Mouse (Mus musculus): ENCODE results near the gene Coro1a. TPM values are rescaled to one million over a fixed set of nuclear protein-coding genes. Genes with fewer than 3 reads are reported as not detected.

Gene Coro1a
- polyA plus RNA-seq, 1 experiment from 2014 or later: 97.2 TPM

GRCm38 (mm10) chr7:126701559-126702357, 5.8 kb downstream of the Coro1a start:
- H3K9ac ChIP-seq (ENCODE audit: low read length): peak overlapping the region; percentile 35; the same call in 1 of the 2 replicates
- 62% methylated on average over 24 of the region's 24 CpGs for WGBS
- peaks cover 18% of the 10 kb centered on the region for H3K4me1 ChIP-seq (ENCODE audit: control insufficient read depth, insufficient read depth, low read length)
- no peak overlapping the region for H3K4me3 ChIP-seq (ENCODE audit: low read depth, low read length)
- 0 out of 2 replicates have a peak overlapping the region, but pooled peaks have one; percentile 21 for H3K27ac ChIP-seq (ENCODE audit: low read depth, low read length)
- H3K4me2 ChIP-seq (ENCODE audit: low read length): peak overlapping the region; percentile 87; the same call in 1 of the 2 replicates
- no peaks in the 10 kb centered on the region for H3K9me3 ChIP-seq (replicated peaks; ENCODE audit: control insufficient read depth, low read length)
- H3K36me3 ChIP-seq (ENCODE audit: control insufficient read depth, insufficient read depth, low read length): peaks cover 20% of the 10 kb centered on the region
- DNase-seq (ENCODE audit: low spot score): no peak
- no peaks in the 10 kb centered on the region for H3K27me3 ChIP-seq (replicated peaks; ENCODE audit: control insufficient read depth, insufficient read depth, low read length)
- no peak for ATAC-seq

DNA sequence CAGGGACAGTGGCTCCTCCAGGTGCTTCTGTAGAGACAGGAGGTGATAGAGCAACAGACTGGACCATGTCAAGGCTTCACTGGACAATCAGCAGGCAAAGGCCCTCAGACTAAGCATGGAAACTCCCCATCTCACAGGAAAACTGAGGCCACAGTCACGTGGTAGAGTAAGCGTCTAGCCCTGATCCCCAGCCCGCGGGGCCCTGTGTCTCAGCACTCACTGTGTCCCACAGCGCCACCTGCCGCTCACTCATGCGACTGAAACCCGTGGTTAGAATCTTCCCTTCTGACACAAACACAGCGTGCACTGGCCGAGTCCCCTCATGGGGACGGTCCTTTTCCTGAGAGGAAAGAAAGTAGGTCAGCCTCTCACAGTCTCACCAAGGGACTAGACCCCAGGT, 6.5 kb downstream of the Coro1a start:
- H3K4me3 ChIP-seq (ENCODE audit: low read depth, low read length): no peak overlapping the region
- no peaks in the 10 kb centered on the region for H3K9me3 ChIP-seq (replicated peaks; ENCODE audit: control insufficient read depth, low read length)
- ATAC-seq (peak; percentile 30; the same call in 1 of the 2 replicates), DNase-seq (ENCODE audit: low spot score) (peak; percentile 90)
- 0 out of 2 replicates have a peak overlapping the region, but pooled peaks have one; percentile 21 for H3K27ac ChIP-seq (ENCODE audit: low read depth, low read length)
- H3K4me1 ChIP-seq (ENCODE audit: control insufficient read depth, insufficient read depth, low read length): peaks cover 23% of the 10 kb centered on the region
- peak overlapping the region; percentile 23; the same call in 1 of the 2 replicates for H3K4me2 ChIP-seq (ENCODE audit: low read length)
- H3K36me3 ChIP-seq (ENCODE audit: control insufficient read depth, insufficient read depth, low read length): peaks cover 20% of the 10 kb centered on the region
- 1% methylated on average over 11 of the region's 11 CpGs for WGBS
- no peaks in the 10 kb centered on the region for H3K27me3 ChIP-seq (replicated peaks; ENCODE audit: control insufficient read depth, insufficient read depth, low read length)
- H3K9ac ChIP-seq (ENCODE audit: low read length): peak overlapping the region; percentile 35; the same call in 1 of the 2 replicates

GRCm38 (mm10) chr7:126700063-126701015, 7.2 kb downstream of the Coro1a start:
- H3K4me3 ChIP-seq (ENCODE audit: low read depth, low read length): no peak overlapping the region
- H3K36me3 ChIP-seq (ENCODE audit: control insufficient read depth, insufficient read depth, low read length): peaks cover 20% of the 10 kb centered on the region
- no peaks in the 10 kb centered on the region for H3K9me3 ChIP-seq (replicated peaks; ENCODE audit: control insufficient read depth, low read length)
- no peak for ATAC-seq
- no peak overlapping the region for H3K9ac ChIP-seq (ENCODE audit: low read length)
- peaks cover 23% of the 10 kb centered on the region for H3K4me1 ChIP-seq (ENCODE audit: control insufficient read depth, insufficient read depth, low read length)
- 0 out of 2 replicates have a peak overlapping the region, but pooled peaks have one; percentile 23 for H3K4me2 ChIP-seq (ENCODE audit: low read length)
- no peak for DNase-seq (ENCODE audit: low spot score)
- no peak overlapping the region for H3K27ac ChIP-seq (ENCODE audit: low read depth, low read length)
- no peaks in the 10 kb centered on the region for H3K27me3 ChIP-seq (replicated peaks; ENCODE audit: control insufficient read depth, insufficient read depth, low read length)
- 85% methylated on average over 25 of the region's 25 CpGs for WGBS

DNA sequence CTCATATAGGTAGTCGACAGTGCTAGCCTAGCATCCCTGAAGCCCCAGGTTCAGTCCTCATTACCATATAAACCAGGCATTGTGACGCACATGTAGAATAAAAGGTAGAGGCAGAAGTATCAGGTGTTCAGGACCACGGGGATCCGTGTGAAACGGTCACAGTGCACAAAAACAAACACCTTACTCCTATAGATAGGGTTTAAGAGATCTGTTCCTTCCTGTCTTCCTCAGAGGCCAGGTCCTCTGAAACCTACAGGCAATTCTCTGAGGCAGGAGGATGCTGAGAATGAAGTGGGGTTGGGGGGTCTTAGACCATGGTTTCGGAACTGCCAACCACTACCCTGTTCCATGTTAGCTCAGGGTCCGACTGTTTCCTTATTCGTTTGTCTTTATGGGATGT, 9.7 kb downstream of the Coro1a start:
- WGBS: 96% methylated on average over 8 of the region's 8 CpGs
- Histone ChIP-seq H3K9me3 (replicated peaks; ENCODE audit: control insufficient read depth, low read length) (no peaks in the 10 kb centered on the region), H3K4me1 (ENCODE audit: control insufficient read depth, insufficient read depth, low read length) (peaks cover 27% of the 10 kb centered on the region)

DNA sequence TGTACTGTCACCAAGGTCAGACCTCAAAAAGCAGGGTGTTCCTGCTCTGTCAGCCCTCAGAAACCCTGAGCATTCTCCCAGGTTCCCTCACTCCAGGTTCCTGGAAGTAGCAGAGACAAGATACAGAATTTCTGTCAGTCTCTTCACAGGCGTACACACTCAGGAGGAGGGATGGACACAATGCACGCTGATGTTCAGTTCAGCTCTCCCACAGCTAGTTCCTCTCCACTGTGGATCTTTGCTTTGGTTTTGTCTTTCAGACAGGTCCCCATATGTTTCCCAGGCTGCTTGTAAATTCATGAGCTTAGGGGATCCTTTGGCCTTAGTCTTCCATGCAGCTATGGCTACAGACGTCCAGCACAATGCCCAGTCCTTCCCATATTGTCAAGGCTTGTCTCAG, 10.7 kb downstream of the Coro1a start:
- 76% methylated on average over 3 of the region's 3 CpGs for WGBS
- Histone ChIP-seq H3K27ac (ENCODE audit: low read depth, low read length) (no peak overlapping the region), H3K9me3 (replicated peaks; ENCODE audit: control insufficient read depth, low read length) (no peaks in the 10 kb centered on the region), H3K27me3 (replicated peaks; ENCODE audit: control insufficient read depth, insufficient read depth, low read length) (no peaks in the 10 kb centered on the region), H3K9ac (ENCODE audit: low read length) (peak overlapping the region; percentile 78), H3K4me1 (ENCODE audit: control insufficient read depth, insufficient read depth, low read length) (peaks cover 22% of the 10 kb centered on the region), H3K4me3 (ENCODE audit: low read depth, low read length) (peak overlapping the region; percentile 75), H3K4me2 (ENCODE audit: low read length) (peak overlapping the region; percentile 91), H3K36me3 (ENCODE audit: control insufficient read depth, insufficient read depth, low read length) (peaks cover 27% of the 10 kb centered on the region)
- ATAC-seq (no peak), DNase-seq (ENCODE audit: low spot score) (no peak)

More for the DNA sequence above, 9.7 kb downstream of the Coro1a start:
- ATAC-seq: no peak
- H3K4me3 ChIP-seq (ENCODE audit: low read depth, low read length): no peak overlapping the region
- H3K9ac ChIP-seq (ENCODE audit: low read length): no peak overlapping the region
- H3K27me3 ChIP-seq (replicated peaks; ENCODE audit: control insufficient read depth, insufficient read depth, low read length): no peaks in the 10 kb centered on the region
- H3K4me2 ChIP-seq (ENCODE audit: low read length): no peak overlapping the region
- H3K27ac ChIP-seq (ENCODE audit: low read depth, low read length): no peak overlapping the region
- no peak for DNase-seq (ENCODE audit: low spot score)
- peaks cover 20% of the 10 kb centered on the region for H3K36me3 ChIP-seq (ENCODE audit: control insufficient read depth, insufficient read depth, low read length)

DNA sequence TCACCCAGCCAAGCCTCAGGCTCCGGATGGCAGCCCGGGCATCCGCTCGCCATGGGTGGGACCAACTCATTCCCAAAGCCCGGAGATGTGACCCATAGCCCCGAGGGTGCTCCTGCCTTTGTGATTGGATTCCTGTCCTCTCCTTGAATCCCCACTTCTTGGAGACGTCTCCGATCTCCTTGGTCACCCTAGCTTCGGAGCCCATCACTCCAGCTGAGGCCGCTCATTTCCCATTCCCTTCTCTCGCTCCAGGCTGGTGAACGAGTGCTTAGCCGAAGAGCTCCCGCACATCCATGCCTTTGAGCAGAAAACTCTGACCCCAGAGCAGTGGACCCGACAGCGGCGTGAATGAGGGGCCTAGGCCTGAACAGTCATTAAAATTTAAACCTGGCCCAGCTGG, 11.3 kb downstream of the Coro1a start:
- peak overlapping the region; percentile 91 for H3K4me2 ChIP-seq (ENCODE audit: low read length)
- no peak; the same call in 1 of the 2 replicates for ATAC-seq
- DNase-seq (ENCODE audit: low spot score): no peak
- no peak overlapping the region for H3K27ac ChIP-seq (ENCODE audit: low read depth, low read length)
- H3K4me1 ChIP-seq (ENCODE audit: control insufficient read depth, insufficient read depth, low read length): peaks cover 18% of the 10 kb centered on the region
- no peaks in the 10 kb centered on the region for H3K9me3 ChIP-seq (replicated peaks; ENCODE audit: control insufficient read depth, low read length)
- no peaks in the 10 kb centered on the region for H3K27me3 ChIP-seq (replicated peaks; ENCODE audit: control insufficient read depth, insufficient read depth, low read length)
- peaks cover 31% of the 10 kb centered on the region for H3K36me3 ChIP-seq (ENCODE audit: control insufficient read depth, insufficient read depth, low read length)
- H3K9ac ChIP-seq (ENCODE audit: low read length): peak overlapping the region; percentile 78
- 8% methylated on average over 17 of the region's 17 CpGs for WGBS
- peak overlapping the region; percentile 75 for H3K4me3 ChIP-seq (ENCODE audit: low read depth, low read length)

DNA sequence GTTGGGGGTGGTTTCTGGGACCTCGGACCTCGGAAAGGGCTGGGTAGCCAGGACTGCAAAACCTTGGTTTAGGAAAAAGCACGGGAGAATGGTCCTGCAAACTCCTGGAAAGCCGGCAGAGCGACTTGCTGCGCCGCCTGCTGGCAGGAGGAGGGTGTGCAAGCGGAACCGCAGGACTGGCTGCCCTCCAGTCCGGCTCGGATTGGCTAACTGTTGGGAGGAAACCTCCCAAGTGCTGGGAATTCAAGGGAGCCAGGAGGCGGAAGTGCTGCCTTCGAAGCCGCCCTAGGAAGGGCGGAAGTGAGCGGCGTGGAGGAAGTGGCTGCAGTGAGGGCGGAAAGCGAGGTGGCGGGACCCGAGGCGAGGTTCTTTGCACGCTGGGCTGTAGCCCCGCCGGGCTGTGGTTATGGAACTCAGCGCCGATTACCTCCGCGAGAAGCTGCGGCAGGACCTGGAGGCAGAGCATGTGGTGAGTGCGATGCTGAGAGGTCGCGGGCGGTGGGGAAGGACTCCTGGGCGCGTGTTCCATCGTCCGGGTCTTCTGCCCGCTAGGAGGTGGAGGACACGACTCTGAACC, 11.9 kb downstream of the Coro1a start, which contains the start of gene Slx1b:
Gene Slx1b, minus strand, starts transcription at position 154 of the 577 bp plus-strand sequence.
- H3K4me2 ChIP-seq (ENCODE audit: low read length): peak within 1 kb of the TSS; percentile 91
- H3K4me1 ChIP-seq (ENCODE audit: control insufficient read depth, insufficient read depth, low read length): peaks cover 16% of the 10 kb centered on the region
- peak within 1 kb of the TSS; percentile 94 for H3K27ac ChIP-seq (ENCODE audit: low read depth, low read length)
- ATAC-seq (peak; percentile 98), DNase-seq (ENCODE audit: low spot score) (peak; percentile 99)
- WGBS: 0% methylated on average over 38 of the region's 40 CpGs
- H3K9me3 ChIP-seq (replicated peaks; ENCODE audit: control insufficient read depth, low read length): no peaks in the 10 kb centered on the region
- H3K9ac ChIP-seq (ENCODE audit: low read length): peak within 1 kb of the TSS; percentile 86
- no peaks in the 10 kb centered on the region for H3K27me3 ChIP-seq (replicated peaks; ENCODE audit: control insufficient read depth, insufficient read depth, low read length)
- peak within 1 kb of the TSS; percentile 75 for H3K4me3 ChIP-seq (ENCODE audit: low read depth, low read length)
- H3K36me3 ChIP-seq (ENCODE audit: control insufficient read depth, insufficient read depth, low read length): peaks cover 35% of the 10 kb centered on the region

DNA sequence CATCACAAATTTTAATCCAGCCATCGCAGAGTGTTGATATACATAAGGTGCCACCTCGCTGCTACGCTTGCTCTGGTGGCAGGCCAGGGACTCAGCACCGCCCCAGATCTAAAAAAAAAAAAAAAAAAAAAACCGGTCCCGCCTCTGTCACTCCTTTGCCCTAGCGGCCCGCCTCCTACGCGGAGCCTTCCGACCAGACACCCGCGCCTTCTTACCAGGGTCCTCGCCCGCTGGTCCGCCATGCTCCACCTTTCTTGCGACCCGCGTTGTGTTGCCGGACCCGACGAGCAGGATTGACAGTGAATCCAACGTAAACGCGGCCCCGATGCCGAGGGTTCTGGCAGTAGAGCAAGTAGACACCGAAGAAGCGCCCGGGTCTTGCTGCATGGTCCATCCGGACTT, 12.4 kb downstream of the Coro1a start, which contains the start of gene Bola2:
Gene Bola2, plus strand, starts transcription at position 192 of the 402 bp plus-strand sequence.
- peak; percentile 71 for DNase-seq (ENCODE audit: low spot score)
- peak within 1 kb of the TSS; percentile 86 for H3K9ac ChIP-seq (ENCODE audit: low read length)
- H3K4me3 ChIP-seq (ENCODE audit: low read depth, low read length): peak within 1 kb of the TSS; percentile 75
- peak within 1 kb of the TSS; percentile 91 for H3K4me2 ChIP-seq (ENCODE audit: low read length)
- ATAC-seq: peak; percentile 57
- peak within 1 kb of the TSS; percentile 94 for H3K27ac ChIP-seq (ENCODE audit: low read depth, low read length)
- under 1% methylated on average over 31 of the region's 31 CpGs for WGBS
- H3K4me1 ChIP-seq (ENCODE audit: control insufficient read depth, insufficient read depth, low read length): peaks cover 16% of the 10 kb centered on the region
- no peaks in the 10 kb centered on the region for H3K27me3 ChIP-seq (replicated peaks; ENCODE audit: control insufficient read depth, insufficient read depth, low read length)
- H3K9me3 ChIP-seq (replicated peaks; ENCODE audit: control insufficient read depth, low read length): no peaks in the 10 kb centered on the region
- peaks cover 32% of the 10 kb centered on the region for H3K36me3 ChIP-seq (ENCODE audit: control insufficient read depth, insufficient read depth, low read length)

Data from forebrain, embryonic 14.5 days (tissue).